Mouse (Mus musculus): ENCODE results near the gene Rgs17. TPM values are rescaled to one million over a fixed set of nuclear protein-coding genes. Genes with fewer than 3 reads are reported as not detected.

Rgs17 gene
- 0.27 TPM for polyA plus RNA-seq (2014; fragmentation: Illumina TruSeq; extraction: RNeasy Lipid Tissue Mini Kit (QIAGEN cat#74804); ENCODE audit: low read depth, low replicate concordance)

DNA sequence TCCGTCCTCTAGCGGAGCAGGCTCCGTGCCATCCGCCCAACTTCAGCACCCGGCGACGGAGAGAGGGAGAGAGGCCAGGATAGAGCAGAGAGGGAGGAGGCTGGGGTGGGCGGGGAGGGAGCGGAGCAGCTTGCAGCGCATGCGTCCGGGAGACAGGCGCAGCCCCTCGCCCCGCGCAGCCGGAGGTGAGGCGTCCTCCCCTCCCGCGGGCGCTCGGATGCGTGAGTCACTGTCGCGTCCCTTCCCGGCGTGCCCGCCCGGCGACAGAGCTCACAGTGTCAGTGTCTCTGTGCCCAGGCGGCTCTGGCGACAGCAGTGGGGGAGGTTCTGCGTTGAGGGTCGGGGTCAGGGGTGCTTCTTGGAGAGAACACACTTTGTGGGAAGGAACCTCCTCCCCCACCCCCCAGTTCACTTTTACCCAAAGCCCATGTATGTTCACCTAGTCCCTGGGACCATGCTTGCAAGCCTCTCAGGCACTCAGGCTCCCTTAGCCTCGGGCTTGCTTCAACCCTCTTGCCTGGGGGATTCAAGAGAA, at the start of gene Rgs17:
Gene Rgs17, minus strand, starts transcription at position 107 of the 535 bp plus-strand sequence.

DNA sequence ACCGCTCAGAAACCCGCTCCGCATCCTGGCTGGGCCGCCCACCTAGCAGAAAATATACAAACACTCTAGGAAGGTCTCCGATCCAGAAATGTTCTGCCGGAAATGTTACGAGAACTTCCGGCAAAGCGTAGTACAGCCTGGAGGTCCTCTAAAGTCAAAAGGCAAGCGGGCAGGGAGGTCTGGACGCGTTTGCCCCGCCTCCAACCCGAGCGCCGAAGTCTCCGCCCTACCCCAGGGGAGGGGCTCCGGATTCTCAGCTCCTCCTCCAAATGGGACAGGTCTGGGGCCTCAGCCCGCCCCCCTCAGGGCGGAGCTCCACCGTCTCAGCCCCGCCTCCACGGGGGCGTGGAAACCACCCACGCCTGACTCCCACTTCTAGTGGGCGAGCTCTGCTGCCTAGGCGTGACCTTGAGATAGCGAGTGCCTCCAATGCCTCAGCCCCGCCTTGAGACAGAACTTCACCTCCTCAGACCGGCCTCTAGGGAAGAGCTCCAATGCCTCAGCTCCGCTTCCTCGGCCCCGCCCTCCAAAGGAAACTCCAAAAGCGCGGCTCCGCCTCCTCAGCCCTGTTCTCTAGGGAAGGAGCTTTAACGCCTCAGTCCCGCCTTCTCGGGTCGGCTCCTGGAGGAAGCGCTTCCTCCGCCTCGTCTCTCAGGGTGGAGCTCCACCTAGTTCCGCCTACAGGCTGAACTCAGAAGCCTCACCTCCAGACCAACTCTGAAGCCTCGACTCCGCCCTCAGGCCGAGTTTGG, 98.3 kb downstream of the Rgs17 start, which contains the start of gene Mtrf1l:
Gene Mtrf1l, minus strand, starts transcription at position 171 of the 752 bp plus-strand sequence.

DNA sequence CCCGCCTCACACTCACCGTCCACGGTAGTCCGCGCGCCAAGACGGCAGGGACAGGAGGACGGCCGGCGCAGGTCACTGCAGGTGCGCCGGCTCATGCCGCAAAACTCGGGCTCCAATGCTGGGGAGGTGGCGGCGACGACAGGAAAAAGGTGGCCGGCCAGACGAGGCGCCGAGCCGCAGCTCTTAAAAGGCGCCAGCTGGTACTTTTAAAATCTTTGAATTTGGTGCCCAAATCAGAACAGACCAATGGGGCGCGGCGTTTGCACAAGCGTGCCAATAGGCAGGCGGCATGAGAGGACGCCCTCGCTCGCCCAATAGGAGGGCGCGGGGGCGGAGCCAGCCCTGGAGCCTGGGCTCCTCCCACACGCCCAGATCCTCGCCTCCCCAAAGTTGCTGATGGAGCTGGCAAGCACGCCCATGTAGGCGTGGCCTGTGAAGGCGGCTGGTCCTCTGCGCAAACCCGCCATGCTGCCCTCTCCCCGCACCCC, 116.9 kb downstream of the Rgs17 start, which contains the start of gene Fbxo5:
Gene Fbxo5, minus strand, starts transcription at position 358 of the 488 bp plus-strand sequence.

Other genes with a start within 250 kb of the Rgs17 start
- 3.7 TPM for gene Fbxo5, start 116.8 kb downstream of the Rgs17 start, polyA plus RNA-seq (2014; fragmentation: Illumina TruSeq; extraction: RNeasy Lipid Tissue Mini Kit (QIAGEN cat#74804); ENCODE audit: low read depth, low replicate concordance)
- 10.0 TPM for gene Mtrf1l, start 98.5 kb downstream of the Rgs17 start, polyA plus RNA-seq (2014; fragmentation: Illumina TruSeq; extraction: RNeasy Lipid Tissue Mini Kit (QIAGEN cat#74804); ENCODE audit: low read depth, low replicate concordance)

All from adipose tissue, adult 10 weeks (tissue).